Mouse (Mus musculus) mature B cell (primary cell): ENCODE results near the gene Prr14.
"Not testable (repeated sequence)": the region's sequence is repeated elsewhere in the genome, so short reads cannot be mapped to it uniquely, and the experiment has no call there.

ENCODE experiments used
- in situ Hi-C: fragments of 300-500 bp; cut with MboI; formaldehyde crosslinking; loops from 2 replicates; pipeline ENCODE4 v1.14.3; 2019

Prr14 gene

GRCm38 (mm10) chr7:127472060-127472459, 12.6 kb downstream of the Prr14 start:
- in situ Hi-C loops = no loop called here

DNA sequence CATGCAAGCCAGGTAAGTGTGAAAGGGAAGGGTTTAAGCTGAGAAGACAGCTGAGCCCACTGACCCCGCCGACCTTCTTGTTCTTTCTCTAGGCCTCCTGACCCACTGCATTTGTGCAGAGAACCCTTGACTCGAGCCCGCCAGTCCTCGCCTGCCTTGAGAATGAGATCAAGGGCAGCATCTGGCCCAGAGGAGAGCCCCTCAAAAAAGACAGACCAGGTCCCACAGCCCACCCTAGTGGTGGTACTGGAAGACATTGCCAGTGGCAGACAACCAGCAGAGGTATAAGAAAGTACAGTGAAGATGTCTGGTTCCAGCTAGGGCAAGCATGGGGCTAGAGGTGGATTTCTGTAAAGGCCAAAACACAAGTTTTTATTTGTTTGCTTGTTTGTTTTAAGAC, 14.3 kb downstream of the Prr14 start:
- in situ Hi-C loops = no loop called here

GRCm38 (mm10) chr7:127474378-127475070, 15.1 kb downstream of the Prr14 start:
- in situ Hi-C loops = no loop called here

DNA sequence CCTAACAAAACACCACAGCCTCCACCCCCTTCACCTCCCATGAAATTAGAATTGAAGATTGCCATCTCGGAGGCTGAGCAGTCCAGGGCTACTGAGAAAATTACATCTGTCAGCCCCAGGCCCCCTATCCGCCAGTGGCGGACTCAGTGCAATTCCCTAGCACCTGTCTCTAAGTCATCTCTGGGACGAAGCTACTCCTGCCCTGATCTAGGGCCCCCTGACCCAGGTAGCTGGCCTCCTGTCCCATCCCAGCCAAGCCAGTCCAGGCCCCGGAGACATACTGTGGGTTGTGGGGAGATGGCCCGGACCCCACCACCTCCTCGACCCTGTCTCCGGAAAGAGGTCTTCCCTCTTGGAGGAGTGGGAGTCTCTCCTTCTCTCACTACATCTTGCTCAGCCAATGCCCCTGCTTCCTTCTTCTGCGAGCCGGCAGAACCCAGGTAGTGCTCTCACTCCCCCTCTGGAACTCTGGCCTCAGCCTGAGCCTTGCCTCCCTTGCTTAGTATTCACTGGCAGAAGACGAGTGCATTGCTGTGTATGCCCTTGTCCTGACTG, 15.9 kb downstream of the Prr14 start:
- in situ Hi-C loops = no loop called here

GRCm38 (mm10) chr7:127476336-127476735, 16.9 kb downstream of the Prr14 start:
- in situ Hi-C loops = no loop called here

DNA sequence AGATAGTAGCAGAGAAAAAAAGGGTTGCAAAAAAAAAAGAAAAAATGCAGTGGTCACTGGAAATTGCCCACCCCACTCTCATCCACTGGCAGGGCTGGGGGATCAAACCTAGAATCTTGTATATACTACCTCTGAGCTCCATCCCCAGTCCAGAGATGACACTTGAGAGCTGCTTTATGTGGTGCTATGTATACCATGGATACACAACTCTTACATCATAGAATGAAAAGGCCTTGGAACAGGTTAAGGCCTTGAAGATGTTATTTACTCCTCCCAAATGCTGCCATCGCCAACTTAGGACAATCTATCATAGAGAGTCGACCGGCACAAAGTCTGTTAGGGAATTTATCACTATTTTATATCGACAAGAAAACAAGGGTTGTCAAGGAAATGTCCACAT, 17.4 kb downstream of the Prr14 start:
- in situ Hi-C loops = no loop called here

GRCm38 (mm10) chr7:127477687-127478634, 18.6 kb downstream of the Prr14 start:
- in situ Hi-C loops = no loop called here

GRCm38 (mm10) chr7:127478635-127479317, 19.4 kb downstream of the Prr14 start, which contains the start of gene Fbrs:
Fbrs (plus strand) TSS chr7:127479199.
- in situ Hi-C loops = no loop called here

GRCm38 (mm10) chr7:127479318-127480225, 20.2 kb downstream of the Prr14 start:
- in situ Hi-C loops = no loop called here

DNA sequence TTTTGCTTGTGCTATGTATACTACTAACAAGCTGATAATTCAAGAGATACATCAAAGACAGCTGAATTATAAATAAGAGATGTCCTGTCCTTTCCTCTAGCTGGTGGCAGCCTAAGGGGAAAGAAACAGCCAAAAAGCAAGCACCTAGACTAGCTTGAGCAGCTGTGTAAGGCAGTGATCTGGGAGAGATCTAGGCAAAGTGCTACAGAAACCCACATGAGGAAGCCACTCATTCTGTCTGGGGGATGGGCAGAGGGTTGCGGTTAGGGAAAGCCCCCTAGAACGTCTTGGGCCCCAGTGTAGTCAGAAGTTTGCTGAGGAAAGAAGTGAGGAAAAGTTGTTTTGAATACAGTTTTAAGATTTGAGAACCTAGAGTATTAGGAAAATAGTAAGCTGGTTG, 20.9 kb downstream of the Prr14 start:
- in situ Hi-C loops = no loop called here

GRCm38 (mm10) chr7:127485416-127485815, 26.0 kb downstream of the Prr14 start:
- in situ Hi-C loops = no loop called here

GRCm38 (mm10) chr7:127488364-127488763, 29.0 kb downstream of the Prr14 start:
- in situ Hi-C loops = not testable (repeated sequence)

DNA sequence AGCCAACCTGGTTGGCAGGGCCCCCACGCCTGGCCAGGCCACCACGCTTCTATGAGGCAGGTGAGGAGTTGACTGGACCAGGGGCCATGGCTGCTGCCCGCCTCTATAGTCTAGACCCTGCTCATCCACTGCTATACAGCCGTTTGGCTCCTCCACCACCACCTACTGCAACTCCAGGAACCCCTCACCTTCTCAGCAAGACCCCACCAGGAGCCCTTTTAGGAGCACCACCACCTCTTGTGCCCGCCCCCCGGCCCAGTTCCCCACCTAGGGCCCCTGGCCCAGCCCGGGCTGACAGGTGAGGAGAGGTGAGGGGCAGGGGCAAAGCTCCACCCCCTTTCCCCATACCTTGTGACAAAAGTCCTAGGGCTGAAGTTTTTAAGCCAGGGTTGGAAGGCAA, 30.6 kb downstream of the Prr14 start:
- in situ Hi-C loops = no loop called here

DNA sequence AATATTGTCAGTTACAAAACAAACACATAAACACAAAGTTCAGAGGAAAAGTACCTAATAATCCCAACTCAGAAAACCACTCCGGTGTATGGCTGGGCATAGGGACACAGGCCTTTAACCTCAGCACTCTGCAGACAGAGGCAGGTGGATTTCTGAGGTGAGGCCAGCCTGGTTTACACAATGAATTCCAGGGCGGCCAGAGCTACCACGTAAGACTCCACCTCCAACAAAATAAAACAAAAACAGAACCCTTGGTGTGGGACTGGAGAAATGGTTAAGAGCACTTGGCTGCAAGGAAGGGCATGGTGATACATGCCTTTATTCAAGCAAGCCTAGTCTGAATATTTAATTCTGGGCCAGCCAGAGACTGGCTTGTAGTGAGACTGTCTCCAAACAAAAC, 32.4 kb downstream of the Prr14 start:
- in situ Hi-C loops = no loop called here

DNA sequence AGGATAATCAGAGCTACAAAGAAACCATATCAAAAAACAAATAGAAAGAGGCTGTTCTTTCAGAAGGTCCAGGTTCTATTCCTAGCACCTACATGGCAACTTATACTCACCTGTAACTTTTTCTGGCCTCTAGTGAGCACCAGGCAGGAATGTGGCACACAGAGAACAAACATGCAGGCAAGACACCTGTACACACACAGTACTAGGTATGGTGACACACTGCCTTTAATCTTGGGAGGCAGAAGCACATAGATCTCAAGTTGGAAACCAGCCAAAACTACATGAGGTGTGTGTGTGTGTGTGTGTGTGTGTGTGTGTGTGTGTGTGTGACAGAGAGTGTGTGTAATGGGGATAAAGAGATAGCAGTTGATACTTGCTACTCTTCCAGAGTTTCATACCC, 35.2 kb downstream of the Prr14 start:
- in situ Hi-C loops = loop anchor here (5.0 kb wide), 1 partner anchor 132 kb away; no protein-coding TSS in a partner anchor

GRCm38 (mm10) chr7:127497382-127497781, 38.0 kb downstream of the Prr14 start:
- in situ Hi-C loops = loop anchor here (5.0 kb wide), 1 partner anchor 135 kb away; no protein-coding TSS in a partner anchor

- in situ Hi-C loops = loop anchor here (5.0 kb wide), 1 partner anchor 136 kb away; no protein-coding TSS in a partner anchor
Observed at GRCm38 (mm10) chr7:127498407-127498806, 39.0 kb downstream of the Prr14 start.

DNA sequence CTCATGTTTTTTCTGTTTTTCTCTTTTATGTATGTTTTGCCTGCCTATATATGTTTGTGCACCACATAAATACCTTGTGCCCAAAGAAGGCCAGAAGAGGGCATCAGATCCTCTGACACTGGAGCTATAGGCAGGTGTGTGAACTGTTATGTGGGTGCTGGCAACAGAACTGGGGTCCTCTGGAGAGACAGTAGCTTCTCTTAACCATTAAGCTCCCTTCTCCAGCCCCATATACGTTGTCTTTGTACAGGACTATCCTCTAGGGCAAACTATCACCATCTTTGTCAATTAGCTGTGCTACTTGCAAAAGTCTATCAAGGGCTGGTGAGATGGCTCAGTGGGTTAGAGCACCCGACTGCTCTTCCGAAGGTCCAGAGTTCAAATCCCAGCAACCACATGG, 48.9 kb downstream of the Prr14 start:
- in situ Hi-C loops = no loop called here

DNA sequence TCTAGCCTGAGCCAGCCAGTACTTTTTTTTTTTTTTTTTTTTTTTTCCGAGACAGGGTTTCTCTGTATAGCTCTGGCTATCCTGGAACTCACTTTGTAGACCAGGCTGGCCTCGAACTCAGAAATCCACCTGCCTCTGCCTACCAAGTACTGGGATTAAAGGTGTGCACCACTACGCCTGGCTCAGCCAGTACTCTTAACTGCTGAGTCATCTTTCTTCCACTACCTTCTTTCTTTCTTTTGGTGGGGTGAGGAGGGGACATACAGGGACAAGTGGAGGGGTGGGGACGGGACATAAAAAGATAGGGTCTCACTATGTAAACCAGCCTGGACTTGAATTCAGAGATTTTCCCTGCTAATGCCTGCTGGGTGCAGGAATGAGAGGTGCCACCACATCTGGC, 50.4 kb downstream of the Prr14 start:
- in situ Hi-C loops = not testable (repeated sequence)

DNA sequence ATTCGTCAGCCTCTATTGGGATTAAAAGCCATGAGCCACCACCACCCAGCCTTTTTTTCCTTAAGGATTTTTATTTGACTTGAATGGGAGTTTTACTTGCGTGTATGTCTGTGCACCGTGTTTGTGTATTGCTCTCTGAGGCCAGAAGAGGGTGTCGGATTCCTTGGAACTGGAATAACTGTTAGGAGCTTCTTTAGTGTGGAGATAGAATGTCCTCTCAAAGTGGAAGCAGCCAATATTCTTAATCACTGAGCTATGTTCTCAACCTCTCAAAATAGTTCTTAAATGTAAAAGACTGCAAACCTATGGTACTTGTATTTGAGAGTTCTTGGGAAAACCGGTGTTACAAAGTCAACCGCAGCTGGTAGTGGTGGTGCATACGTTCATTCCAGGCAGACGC, 51.8 kb downstream of the Prr14 start:
- in situ Hi-C loops = no loop called here

- in situ Hi-C loops = no loop called here
Observed at GRCm38 (mm10) chr7:127511808-127512230, 52.4 kb downstream of the Prr14 start, which contains the start of gene Srcap. Srcap (plus strand) TSS chr7:127511983.
